Mouse (Mus musculus) ES-Bruce4 (cell line): ENCODE data around the gene Fgfr2.

Experiments
- EP300 ChIP-seq: IDR thresholded peaks from 2 replicates; pipeline ENCODE4 v1.6.1; 2011; ENCODE audit warnings: low read depth, low read length; ENCODE audit not compliant: insufficient read depth
- POLR2A ChIP-seq: IDR thresholded peaks from one replicate; pipeline ENCODE4 v1.8.1; 2011; ENCODE audit warnings: low read length; ENCODE audit not compliant: insufficient read depth

GRCm38 (mm10) chr7:132317036-132317541 is 806.1 kb downstream of the Fgfr2 start, which contains the start of gene Chst15:
- TF ChIP-seq EP300 (peak; percentile 62; the same call in 1 of the 2 replicates), POLR2A (no peak)
